12 mouse cellular contexts compared by ENCODE assay signal in genomic region chr19:25200081-25200860, GRCm38 (mm10). TPM values are rescaled to one million over a fixed set of nuclear protein-coding genes. Genes with fewer than 3 reads are reported as not detected.
DNase-seq lines count a peak whose midpoint lies in the region; ATAC-seq lines count a peak whose summit lies in the region.
"Had no signal": no experiment of that assay in that cellular context is flagged by ENCODE, and none has a peak within 500 bp of the region (broad histone marks: within the 10 kb centered on the region; RNA-seq: fewer than 3 reads in every experiment).

No protein-coding gene starts in this region.

- H3K4me3 ChIP-seq in forebrain, embryonic 10.5 days: no peak overlapping the region
- no peak overlapping the region for H3K4me3 ChIP-seq in forebrain, embryonic 12.5 days (replicated peaks)
- H3K4me3 ChIP-seq in liver, embryonic 13.5 days (replicated peaks): no peak overlapping the region
- no peak overlapping the region for H3K4me3 ChIP-seq in liver, embryonic 12.5 days
- no peak overlapping the region for H3K4me3 ChIP-seq in limb, embryonic 11.5 days (ENCODE audit: low read depth, low read length)
- no peak overlapping the region for H3K4me3 ChIP-seq in forebrain, embryonic 11.5 days (ENCODE audit: low read depth, low read length)

- H3K27ac ChIP-seq in forebrain, embryonic 10.5 days: peak overlapping the region; percentile 37; the same call in 1 of the 2 replicates
- H3K27ac ChIP-seq in forebrain, embryonic 12.5 days: no peak overlapping the region
- no peak overlapping the region for H3K27ac ChIP-seq in liver, embryonic 13.5 days
- H3K27ac ChIP-seq in liver, embryonic 12.5 days: no peak overlapping the region
- H3K27ac ChIP-seq in limb, embryonic 11.5 days (replicated peaks; ENCODE audit: low read depth, low read length): no peak overlapping the region
- no peak overlapping the region for H3K27ac ChIP-seq in forebrain, embryonic 11.5 days (ENCODE audit: low read depth, low read length)

- no peak overlapping the region for H3K4me2 ChIP-seq in forebrain, embryonic 12.5 days
- H3K4me2 ChIP-seq in liver, embryonic 13.5 days: no peak overlapping the region
- no peak overlapping the region for H3K4me2 ChIP-seq in liver, embryonic 12.5 days
- H3K4me2 ChIP-seq in limb, embryonic 11.5 days (ENCODE audit: low read depth, severe bottlenecking): no peak overlapping the region
- no peak overlapping the region for H3K4me2 ChIP-seq in forebrain, embryonic 11.5 days (ENCODE audit: low read depth, low read length, severe bottlenecking)

- H3K9me3 ChIP-seq in forebrain, embryonic 10.5 days: no peaks in the 10 kb centered on the region
- no peaks in the 10 kb centered on the region for H3K9me3 ChIP-seq in forebrain, embryonic 12.5 days
- no peaks in the 10 kb centered on the region for H3K9me3 ChIP-seq in liver, embryonic 13.5 days (replicated peaks)
- H3K9me3 ChIP-seq in liver, embryonic 12.5 days (replicated peaks): no peaks in the 10 kb centered on the region
- no peaks in the 10 kb centered on the region for H3K9me3 ChIP-seq in limb, embryonic 11.5 days (ENCODE audit: control insufficient read depth, low read length)
- no peaks in the 10 kb centered on the region for H3K9me3 ChIP-seq in forebrain, embryonic 11.5 days (ENCODE audit: control insufficient read depth, low read length)

- H3K36me3 ChIP-seq in forebrain, embryonic 10.5 days (replicated peaks): no peaks in the 10 kb centered on the region
- no peaks in the 10 kb centered on the region for H3K36me3 ChIP-seq in forebrain, embryonic 12.5 days (replicated peaks)
- H3K36me3 ChIP-seq in liver, embryonic 13.5 days: peaks cover 21% of the 10 kb centered on the region
- H3K36me3 ChIP-seq in liver, embryonic 12.5 days: peaks cover 6% of the 10 kb centered on the region; the same call in 1 of the 2 replicates
- no peaks in the 10 kb centered on the region for H3K36me3 ChIP-seq in limb, embryonic 11.5 days (ENCODE audit: control insufficient read depth, insufficient read depth, low read length)
- no peaks in the 10 kb centered on the region for H3K36me3 ChIP-seq in forebrain, embryonic 11.5 days (ENCODE audit: control insufficient read depth, insufficient read depth, low read length)

- no peak for DNase-seq in forebrain, embryonic 10.5 days (ENCODE audit: extremely low spot score, low spot score)
- DNase-seq in liver, embryonic 13.5 days: no peak
- DNase-seq in kidney, adult 11 months: peak; percentile 83
- DNase-seq in limb, embryonic 11.5 days (ENCODE audit: low spot score): peak; percentile 25
- no peak for DNase-seq in frontal cortex, postnatal 25 days (ENCODE audit: low spot score in 2 of 2)
- DNase-seq in forebrain, embryonic 11.5 days (ENCODE audit: low spot score): no peak
- DNase-seq: adrenal gland, postnatal 36 days; B cell, adult 2 months; cerebellum, adult 9-11 months; lung, adult 18-20 months had no signal

- no peak overlapping the region for H3K9ac ChIP-seq in forebrain, embryonic 12.5 days
- no peak overlapping the region for H3K9ac ChIP-seq in liver, embryonic 13.5 days
- no peak overlapping the region for H3K9ac ChIP-seq in liver, embryonic 12.5 days
- H3K9ac ChIP-seq in limb, embryonic 11.5 days (ENCODE audit: low read length): no peak overlapping the region
- H3K9ac ChIP-seq in forebrain, embryonic 11.5 days (ENCODE audit: low read length): no peak overlapping the region

- ATAC-seq in forebrain, embryonic 12.5 days (ENCODE audit: low FRiP score): no peak
- 0 out of 2 replicates have a peak, but pooled peaks have one; percentile 29 for ATAC-seq in liver, embryonic 13.5 days (ENCODE audit: low read depth)
- no peak for ATAC-seq in liver, embryonic 12.5 days
- 0 out of 2 replicates have a peak, but pooled peaks have one; percentile 31 for ATAC-seq in limb, embryonic 11.5 days (ENCODE audit: insufficient number of reproducible peaks, low FRiP score, low TSS enrichment, low read depth)
- no peak for ATAC-seq in forebrain, embryonic 11.5 days (replicated peaks; ENCODE audit: low FRiP score)

- peaks cover 21% of the 10 kb centered on the region for H3K4me1 ChIP-seq in forebrain, embryonic 10.5 days
- H3K4me1 ChIP-seq in forebrain, embryonic 12.5 days: peaks cover 6% of the 10 kb centered on the region; the same call in 1 of the 2 replicates
- no peaks in the 10 kb centered on the region; the same call in 1 of the 2 replicates for H3K4me1 ChIP-seq in liver, embryonic 13.5 days (replicated peaks)
- no peaks in the 10 kb centered on the region for H3K4me1 ChIP-seq in liver, embryonic 12.5 days
- peaks cover 8% of the 10 kb centered on the region; the same call in 1 of the 2 replicates for H3K4me1 ChIP-seq in limb, embryonic 11.5 days (ENCODE audit: control insufficient read depth, insufficient read depth, low read length)
- H3K4me1 ChIP-seq in forebrain, embryonic 11.5 days (replicated peaks; ENCODE audit: control insufficient read depth, insufficient read depth, low read length): peaks cover 2% of the 10 kb centered on the region; the same call in 1 of the 2 replicates

- H3K27me3 ChIP-seq in forebrain, embryonic 10.5 days (ENCODE audit: poor library complexity, severe bottlenecking): no peaks in the 10 kb centered on the region
- no peaks in the 10 kb centered on the region for H3K27me3 ChIP-seq in forebrain, embryonic 12.5 days
- H3K27me3 ChIP-seq in liver, embryonic 13.5 days: no peaks in the 10 kb centered on the region
- no peaks in the 10 kb centered on the region for H3K27me3 ChIP-seq in liver, embryonic 12.5 days (replicated peaks)
- H3K27me3 ChIP-seq in limb, embryonic 11.5 days (ENCODE audit: control insufficient read depth, insufficient read depth, low read length): no peaks in the 10 kb centered on the region
- no peaks in the 10 kb centered on the region for H3K27me3 ChIP-seq in forebrain, embryonic 11.5 days (ENCODE audit: control insufficient read depth, insufficient read depth, low read length)

- WGBS in forebrain, embryonic 10.5 days: 86% methylated on average over 13 of the region's 13 CpGs
- 81% methylated on average over 13 of the region's 13 CpGs for WGBS in forebrain, embryonic 12.5 days
- WGBS in liver, embryonic 13.5 days (ENCODE audit: insufficient replicate concordance): 73% methylated on average over 13 of the region's 13 CpGs
- WGBS in liver, embryonic 12.5 days (ENCODE audit: insufficient replicate concordance): 69% methylated on average over 13 of the region's 13 CpGs
- 86% methylated on average over 13 of the region's 13 CpGs for WGBS in limb, embryonic 11.5 days
- WGBS in forebrain, embryonic 11.5 days: 82% methylated on average over 13 of the region's 13 CpGs

RNA-seq across cellular contexts. Expression of gene Kank1, which starts 36.5 kb away (rescaled TPM):
- polyA plus RNA-seq in forebrain, embryonic 10.5 days (2016; fragmentation: Nextera tagmentation; extraction: Ambion mirVana): 19.3 and 19.6 TPM in 2 replicates
- 8.0 and 8.8 TPM in 2 replicates for polyA plus RNA-seq in forebrain, embryonic 12.5 days (2016; fragmentation: Nextera tagmentation; extraction: Ambion mirVana)
- 3.5 and 5.7 TPM in 2 replicates for polyA plus RNA-seq in liver, embryonic 13.5 days (2015; fragmentation: Nextera tagmentation; extraction: Ambion mirVana)
- 7.8 and 8.0 TPM in 2 replicates for polyA plus RNA-seq in liver, embryonic 12.5 days (2016; fragmentation: Nextera tagmentation; extraction: Ambion mirVana)
- polyA plus RNA-seq in limb, embryonic 11.5 days (2014; fragmentation: Nextera tagmentation; extraction: Ambion mirVana): 39.2 and 41.7 TPM in 2 replicates
- polyA plus RNA-seq in forebrain, embryonic 11.5 days (2014; fragmentation: Nextera tagmentation; extraction: Ambion mirVana): 9.6 and 15.3 TPM in 2 replicates

Comparison
In these comparisons a context has a peak if more than half of its experiments do, and no peak if none do; other contexts are left out.
1. ATAC-seq: peak in liver, embryonic 13.5 days (single experiment) and limb, embryonic 11.5 days (single experiment); none in forebrain, embryonic 12.5 days (single experiment), liver, embryonic 12.5 days (single experiment) and forebrain, embryonic 11.5 days (single experiment).
2. DNase-seq: peak in kidney, adult 11 months (single experiment) and limb, embryonic 11.5 days (single experiment); none in forebrain, embryonic 10.5 days (single experiment), liver, embryonic 13.5 days (single experiment), frontal cortex, postnatal 25 days (0 of 2) and forebrain, embryonic 11.5 days (single experiment).